Comparison of ENCODE assay signal across 14 mouse cellular contexts in genomic region chr15:85366938-85367337, GRCm38 (mm10).
"Had no signal": no experiment of that assay in that cellular context is flagged by ENCODE, and none has a peak within 500 bp of the region (broad histone marks: within the 10 kb centered on the region; RNA-seq: fewer than 3 reads in every experiment).

No protein-coding gene starts in this region.

- DNase-seq: kidney, adult 9 months; kidney, postnatal 36 days; lung, postnatal 36 days; spleen, adult 18-20 months; thymus, adult 2 months; thymus, postnatal 25 days had no signal

- H3K4me2 ChIP-seq: limb, embryonic 13.5 days; liver, embryonic 15.5 days; midbrain, embryonic 13.5 days had no signal

- H3K9ac ChIP-seq: limb, embryonic 13.5 days; liver, embryonic 15.5 days; midbrain, embryonic 13.5 days had no signal

- H3K27ac ChIP-seq: kidney, postnatal 0 days; limb, embryonic 13.5 days; liver, embryonic 15.5 days; midbrain, embryonic 13.5 days had no signal

- ATAC-seq: hindbrain, embryonic 16.5 days; inflammation-experienced regulatory T-cells, adult 6 months; intestine, postnatal 0 days; lung, postnatal 0 days; midbrain, embryonic 13.5 days had no signal

- H3K4me1 ChIP-seq: limb, embryonic 13.5 days; liver, embryonic 15.5 days; midbrain, embryonic 13.5 days had no signal

- H3K9me3 ChIP-seq: liver, embryonic 15.5 days; midbrain, embryonic 13.5 days had no signal

- H3K27me3 ChIP-seq: limb, embryonic 13.5 days; liver, embryonic 15.5 days; midbrain, embryonic 13.5 days had no signal

- H3K4me3 ChIP-seq: limb, embryonic 13.5 days; liver, embryonic 15.5 days; midbrain, embryonic 13.5 days had no signal
